Mouse (Mus musculus): ENCODE results near the gene Fbxl21.

DNA sequence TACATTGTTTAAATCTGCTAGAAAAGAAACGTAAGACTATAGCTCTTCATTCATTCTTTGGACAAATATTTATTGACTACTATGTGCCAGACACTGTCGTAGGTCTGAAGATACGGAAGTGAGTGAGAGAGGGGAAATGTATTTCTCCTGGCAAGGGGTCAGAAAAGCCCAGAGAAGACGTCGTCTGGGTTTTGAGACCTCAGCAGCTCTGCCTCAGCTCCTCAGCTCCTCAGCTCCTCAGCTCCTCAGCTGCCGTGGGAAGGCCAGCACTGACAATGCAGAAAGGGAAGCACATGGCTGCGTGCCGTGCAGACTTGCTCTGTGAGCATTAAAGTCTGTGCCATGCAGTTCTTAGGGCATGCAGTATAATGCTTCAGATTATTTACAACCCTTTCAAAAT, 7.4 kb downstream of the Fbxl21 start:
- TF ChIP-seq GATA1 (IDR thresholded peaks at IDR 0.05; ENCODE audit: borderline replicate concordance, low read length) = no peak
- TF ChIP-seq FLI1 (IDR thresholded peaks at IDR 0.05; ENCODE audit: low read length) = no peak
